Mouse (Mus musculus): ENCODE results near the gene Usp25. TPM values are rescaled to one million over a fixed set of nuclear protein-coding genes. Genes with fewer than 3 reads are reported as not detected.

Usp25 gene
- polyA plus RNA-seq, 1 experiment from 2014 or later: 4.1 TPM

GRCm38 (mm10) chr16:77099018-77099869, 85.7 kb downstream of the Usp25 start:
- no peaks in the 10 kb centered on the region for H3K9me3 ChIP-seq (ENCODE audit: control insufficient read depth, low read length)
- H3K4me1 ChIP-seq (ENCODE audit: control insufficient read depth, insufficient read depth, low read length): no peaks in the 10 kb centered on the region
- H3K27ac ChIP-seq (ENCODE audit: low read length): no peak overlapping the region
- 71% methylated on average over 8 of the region's 8 CpGs for WGBS
- no peak overlapping the region for H3K9ac ChIP-seq (ENCODE audit: low read depth, low read length)
- no peak overlapping the region for H3K4me3 ChIP-seq (ENCODE audit: low read length)
- H3K4me2 ChIP-seq (ENCODE audit: low read depth, low read length): no peak overlapping the region
- H3K36me3 ChIP-seq (ENCODE audit: control insufficient read depth, insufficient read depth, low read length): peaks cover 2% of the 10 kb centered on the region; the same call in 1 of the 2 replicates
- H3K27me3 ChIP-seq (replicated peaks; ENCODE audit: control insufficient read depth, insufficient read depth, low read length): no peaks in the 10 kb centered on the region
- no peak for ATAC-seq

GRCm38 (mm10) chr16:77103637-77104264, 90.2 kb downstream of the Usp25 start:
- H3K36me3 ChIP-seq (ENCODE audit: control insufficient read depth, insufficient read depth, low read length): peaks cover 2% of the 10 kb centered on the region; the same call in 1 of the 2 replicates
- H3K27me3 ChIP-seq (replicated peaks; ENCODE audit: control insufficient read depth, insufficient read depth, low read length): no peaks in the 10 kb centered on the region
- no peaks in the 10 kb centered on the region for H3K4me1 ChIP-seq (ENCODE audit: control insufficient read depth, insufficient read depth, low read length)
- peak; percentile 79 for ATAC-seq
- no peak overlapping the region for H3K27ac ChIP-seq (ENCODE audit: low read length)
- no peaks in the 10 kb centered on the region for H3K9me3 ChIP-seq (ENCODE audit: control insufficient read depth, low read length)
- 76% methylated on average over 5 of the region's 5 CpGs for WGBS
- no peak overlapping the region for H3K9ac ChIP-seq (ENCODE audit: low read depth, low read length)
- H3K4me3 ChIP-seq (ENCODE audit: low read length): no peak overlapping the region
- H3K4me2 ChIP-seq (ENCODE audit: low read depth, low read length): no peak overlapping the region

- WGBS: 80% methylated on average over 1 of the region's 1 CpGs
- H3K4me1 ChIP-seq (ENCODE audit: control insufficient read depth, insufficient read depth, low read length): no peaks in the 10 kb centered on the region
- H3K36me3 ChIP-seq (ENCODE audit: control insufficient read depth, insufficient read depth, low read length): peaks cover 9% of the 10 kb centered on the region; the same call in 1 of the 2 replicates
- no peaks in the 10 kb centered on the region for H3K9me3 ChIP-seq (ENCODE audit: control insufficient read depth, low read length)
- no peaks in the 10 kb centered on the region for H3K27me3 ChIP-seq (replicated peaks; ENCODE audit: control insufficient read depth, insufficient read depth, low read length)
- no peak overlapping the region for H3K4me2 ChIP-seq (ENCODE audit: low read depth, low read length)
- ATAC-seq: no peak
- no peak overlapping the region for H3K4me3 ChIP-seq (ENCODE audit: low read length)
- no peak overlapping the region for H3K27ac ChIP-seq (ENCODE audit: low read length)
- no peak overlapping the region for H3K9ac ChIP-seq (ENCODE audit: low read depth, low read length)
Measured at GRCm38 (mm10) chr16:77111268-77111667, 97.8 kb downstream of the Usp25 start.

GRCm38 (mm10) chr16:77125908-77126307, 112.4 kb downstream of the Usp25 start:
- WGBS: 60% methylated on average over 1 of the region's 1 CpGs
- Histone ChIP-seq H3K4me1 (ENCODE audit: control insufficient read depth, insufficient read depth, low read length) (no peaks in the 10 kb centered on the region), H3K27me3 (replicated peaks; ENCODE audit: control insufficient read depth, insufficient read depth, low read length) (no peaks in the 10 kb centered on the region), H3K36me3 (ENCODE audit: control insufficient read depth, insufficient read depth, low read length) (no peaks in the 10 kb centered on the region), H3K9ac (ENCODE audit: low read depth, low read length) (no peak overlapping the region), H3K27ac (ENCODE audit: low read length) (no peak overlapping the region), H3K4me3 (ENCODE audit: low read length) (no peak overlapping the region), H3K4me2 (ENCODE audit: low read depth, low read length) (no peak overlapping the region), H3K9me3 (ENCODE audit: control insufficient read depth, low read length) (no peaks in the 10 kb centered on the region)
- no peak for ATAC-seq

- Histone ChIP-seq H3K27me3 (replicated peaks; ENCODE audit: control insufficient read depth, insufficient read depth, low read length) (no peaks in the 10 kb centered on the region), H3K4me1 (ENCODE audit: control insufficient read depth, insufficient read depth, low read length) (no peaks in the 10 kb centered on the region), H3K4me3 (ENCODE audit: low read length) (no peak overlapping the region), H3K36me3 (ENCODE audit: control insufficient read depth, insufficient read depth, low read length) (no peaks in the 10 kb centered on the region), H3K9me3 (ENCODE audit: control insufficient read depth, low read length) (no peaks in the 10 kb centered on the region), H3K9ac (ENCODE audit: low read depth, low read length) (no peak overlapping the region), H3K27ac (ENCODE audit: low read length) (no peak overlapping the region), H3K4me2 (ENCODE audit: low read depth, low read length) (no peak overlapping the region)
- WGBS: 25% methylated on average over 5 of the region's 5 CpGs
- no peak for ATAC-seq
Measured at GRCm38 (mm10) chr16:77128683-77129082, 115.2 kb downstream of the Usp25 start.

GRCm38 (mm10) chr16:77133055-77133454, 119.5 kb downstream of the Usp25 start:
- Histone ChIP-seq H3K9ac (ENCODE audit: low read depth, low read length) (no peak overlapping the region), H3K9me3 (ENCODE audit: control insufficient read depth, low read length) (no peaks in the 10 kb centered on the region), H3K4me1 (ENCODE audit: control insufficient read depth, insufficient read depth, low read length) (no peaks in the 10 kb centered on the region), H3K36me3 (ENCODE audit: control insufficient read depth, insufficient read depth, low read length) (no peaks in the 10 kb centered on the region), H3K4me2 (ENCODE audit: low read depth, low read length) (no peak overlapping the region), H3K27ac (ENCODE audit: low read length) (no peak overlapping the region), H3K27me3 (replicated peaks; ENCODE audit: control insufficient read depth, insufficient read depth, low read length) (no peaks in the 10 kb centered on the region), H3K4me3 (ENCODE audit: low read length) (no peak overlapping the region)
- ATAC-seq: peak; percentile 48; the same call in 1 of the 2 replicates
- 68% methylated on average over 5 of the region's 5 CpGs for WGBS

GRCm38 (mm10) chr16:77140651-77141050, 127.1 kb downstream of the Usp25 start:
- Histone ChIP-seq H3K9ac (ENCODE audit: low read depth, low read length) (no peak overlapping the region), H3K9me3 (ENCODE audit: control insufficient read depth, low read length) (no peaks in the 10 kb centered on the region)
- 85% methylated on average over 7 of the region's 7 CpGs for WGBS

GRCm38 (mm10) chr16:77146801-77147200, 133.3 kb downstream of the Usp25 start:
- no peak overlapping the region for H3K9ac ChIP-seq (ENCODE audit: low read depth, low read length)
- H3K4me3 ChIP-seq (ENCODE audit: low read length): no peak overlapping the region
- H3K36me3 ChIP-seq (ENCODE audit: control insufficient read depth, insufficient read depth, low read length): no peaks in the 10 kb centered on the region
- no peak overlapping the region for H3K4me2 ChIP-seq (ENCODE audit: low read depth, low read length)
- H3K4me1 ChIP-seq (ENCODE audit: control insufficient read depth, insufficient read depth, low read length): no peaks in the 10 kb centered on the region
- WGBS: 94% methylated on average over 5 of the region's 5 CpGs
- no peak overlapping the region for H3K27ac ChIP-seq (ENCODE audit: low read length)
- ATAC-seq: no peak
- H3K27me3 ChIP-seq (replicated peaks; ENCODE audit: control insufficient read depth, insufficient read depth, low read length): no peaks in the 10 kb centered on the region
- H3K9me3 ChIP-seq (ENCODE audit: control insufficient read depth, low read length): no peaks in the 10 kb centered on the region

More at GRCm38 (mm10) chr16:77140651-77141050, 127.1 kb downstream of the Usp25 start:
- Histone ChIP-seq H3K4me2 (ENCODE audit: low read depth, low read length) (no peak overlapping the region), H3K4me1 (ENCODE audit: control insufficient read depth, insufficient read depth, low read length) (no peaks in the 10 kb centered on the region), H3K27me3 (replicated peaks; ENCODE audit: control insufficient read depth, insufficient read depth, low read length) (no peaks in the 10 kb centered on the region), H3K36me3 (ENCODE audit: control insufficient read depth, insufficient read depth, low read length) (no peaks in the 10 kb centered on the region), H3K27ac (ENCODE audit: low read length) (no peak overlapping the region), H3K4me3 (ENCODE audit: low read length) (no peak overlapping the region)
- ATAC-seq: no peak

GRCm38 (mm10) chr16:77150338-77150737, 136.8 kb downstream of the Usp25 start:
- Histone ChIP-seq H3K4me1 (ENCODE audit: control insufficient read depth, insufficient read depth, low read length) (no peaks in the 10 kb centered on the region), H3K9me3 (ENCODE audit: control insufficient read depth, low read length) (no peaks in the 10 kb centered on the region), H3K27ac (ENCODE audit: low read length) (no peak overlapping the region), H3K36me3 (ENCODE audit: control insufficient read depth, insufficient read depth, low read length) (no peaks in the 10 kb centered on the region), H3K9ac (ENCODE audit: low read depth, low read length) (no peak overlapping the region), H3K4me2 (ENCODE audit: low read depth, low read length) (no peak overlapping the region), H3K27me3 (replicated peaks; ENCODE audit: control insufficient read depth, insufficient read depth, low read length) (no peaks in the 10 kb centered on the region), H3K4me3 (ENCODE audit: low read length) (no peak overlapping the region)
- 54% methylated on average over 8 of the region's 8 CpGs for WGBS
- no peak for ATAC-seq
